Mouse (Mus musculus) lung, postnatal 0 days (tissue): Measurements from ENCODE around the gene Zfp784. TPM values are rescaled to one million over a fixed set of nuclear protein-coding genes. Genes with fewer than 3 reads are reported as not detected.
"Not testable (repeated sequence)": the region's sequence is repeated elsewhere in the genome, so short reads cannot be mapped to it uniquely, and the experiment has no call there.

Source experiments
- ATAC-seq: fragments of 200-750 bp; cut with Nextera tagmentation; 2 replicates; pipeline ENCODE4 v1.8.0; 2017; ENCODE audit warnings: moderate library complexity
- DNase-seq: peaks from one replicate; pipeline ENCODE4 v3.0.0-alpha.2; 2016; ENCODE audit warnings: low spot score
- H3K27ac ChIP-seq: fragments of 300-500 bp; sonication (generic); 2 replicates; pipeline ENCODE4 v1.5.1; 2014; ENCODE audit warnings: antibody characterized with exemption, mild to moderate bottlenecking, low read length, mixed read lengths
- H3K27me3 ChIP-seq: fragments of 300-500 bp; sonication (generic); replicated peaks from 2 replicates; pipeline ENCODE4 v1.6.1; 2014; ENCODE audit warnings: low read length, mixed read lengths; ENCODE audit not compliant: insufficient read depth
- H3K36me3 ChIP-seq: fragments of 300-500 bp; sonication (generic); 2 replicates; pipeline ENCODE4 v1.6.1; 2014; ENCODE audit warnings: low read length, mixed read lengths; ENCODE audit not compliant: insufficient read depth
- H3K4me1 ChIP-seq: fragments of 300-500 bp; sonication (generic); 2 replicates; pipeline ENCODE4 v1.6.1; 2014; ENCODE audit warnings: antibody characterized with exemption, low read depth, low read length, mixed read lengths; ENCODE audit not compliant: insufficient read depth
- H3K4me2 ChIP-seq: fragments of 300-500 bp; sonication (generic); replicated peaks from 2 replicates; pipeline ENCODE4 v1.6.1; 2014; ENCODE audit warnings: low read depth, mild to moderate bottlenecking, low read length, moderate library complexity, mixed read lengths
- H3K4me3 ChIP-seq: fragments of 300-500 bp; sonication (generic); 2 replicates; pipeline ENCODE4 v1.5.1; 2014; ENCODE audit warnings: low read depth, low read length
- H3K9ac ChIP-seq: fragments of 300-500 bp; sonication (generic); replicated peaks from 2 replicates; pipeline ENCODE4 v1.6.1; 2014; ENCODE audit warnings: low read depth, mild to moderate bottlenecking
- H3K9me3 ChIP-seq: fragments of 300-500 bp; sonication (generic); 2 replicates; pipeline ENCODE4 v1.6.1; 2016; ENCODE audit warnings: low read length, mixed read lengths
- CTCF ChIP-seq: IDR thresholded peaks from 2 replicates; pipeline ENCODE4 v1.5.1; 2016; ENCODE audit warnings: antibody characterized with exemption, mild to moderate bottlenecking
- EP300 ChIP-seq: IDR thresholded peaks from 2 replicates; pipeline ENCODE4 v1.6.1; 2016; ENCODE audit warnings: antibody characterized with exemption, mild to moderate bottlenecking, control low read depth
- WGBS: fragments of 180-500 bp; shearing (Covaris S2); extraction: QIAGEN DNeasy Blood & Tissue Kit; methylation state at CpG from one replicate; pipeline ENCODE4 v1.1.7; 2014; 5-methylcytosine and 5-hydroxymethylcytosine counted together
- polyA plus RNA-seq: library from polyadenylated mRNA; unstranded; fragments of >200 nt; fragmentation: Nextera tagmentation; extraction: Ambion mirVana; gene quantifications from 2 replicates; pipeline ENCODE4 v1.2.1, GENCODE M21; 2015

Gene Zfp784
- polyA plus RNA-seq, 1 experiment from 2014 or later, result 7.7 TPM

- ATAC-seq (peak; percentile 88), DNase-seq (peak; percentile 99)
- Histone ChIP-seq H3K4me2 (peak within 1 kb of the TSS; percentile 73), H3K4me3 (peak within 1 kb of the TSS; percentile 84), H3K27me3 (no peaks in the 10 kb centered on the region), H3K36me3 (no peaks in the 10 kb centered on the region), H3K27ac (peak within 1 kb of the TSS; percentile 98), H3K9ac (peak within 1 kb of the TSS; percentile 96), H3K4me1 (0 out of 2 replicates have a peak, but pooled peaks cover 4% of the 10 kb centered on the region), H3K9me3 (no peaks in the 10 kb centered on the region)
- TF ChIP-seq CTCF, result no peak
- TF ChIP-seq EP300, result 0 out of 2 replicates have a peak, but pooled peaks have one; percentile 9
- WGBS, result under 1% methylated on average over 40 of the region's 49 CpGs
Measured at GRCm38 (mm10) chr7:5020000-5020681, 18.1 kb downstream of the Zfp784 start, which contains the start of the genes Zfp865 and Ccdc106. TSS of gene Zfp865 (plus strand) at chr7:5020376. TSS of gene Ccdc106 (plus strand) at chr7:5020553.

- DNase-seq, ATAC-seq, H3K36me3 ChIP-seq, H3K9me3 ChIP-seq, H3K4me1 ChIP-seq, H3K9ac ChIP-seq, H3K27me3 ChIP-seq: not testable (repeated sequence)
- 31% methylated on average over 8 of the region's 8 CpGs for WGBS
- Histone ChIP-seq H3K27ac (peak overlapping the region; percentile 98), H3K4me2 (peak overlapping the region; percentile 73), H3K4me3 (peak overlapping the region; percentile 84)
Measured at GRCm38 (mm10) chr7:5019576-5019975, 18.7 kb downstream of the Zfp784 start.

- Histone ChIP-seq H3K27me3 (no peaks in the 10 kb centered on the region), H3K4me2 (no peak overlapping the region), H3K9ac (no peak overlapping the region), H3K27ac (0 out of 2 replicates have a peak overlapping the region, but pooled peaks have one; percentile 23), H3K4me1 (0 out of 2 replicates have a peak, but pooled peaks cover 4% of the 10 kb centered on the region), H3K9me3 (no peaks in the 10 kb centered on the region), H3K36me3 (no peaks in the 10 kb centered on the region), H3K4me3 (no peak overlapping the region)
- TF ChIP-seq CTCF (no peak), EP300 (no peak)
- DNase-seq, result no peak
- WGBS, result 96% methylated on average over 21 of the region's 21 CpGs
- no peak for ATAC-seq
Measured at GRCm38 (mm10) chr7:5017931-5018330, 20.3 kb downstream of the Zfp784 start.

- no peaks in the 10 kb centered on the region for H3K27me3 ChIP-seq
- H3K4me3 ChIP-seq, result no peak overlapping the region
- WGBS, result 92% methylated on average over 16 of the region's 16 CpGs
- ATAC-seq (no peak), DNase-seq (no peak)
- no peaks in the 10 kb centered on the region for H3K9me3 ChIP-seq
- H3K27ac ChIP-seq, result no peak overlapping the region
- no peaks in the 10 kb centered on the region for H3K36me3 ChIP-seq
- peak; percentile 37 for TF ChIP-seq CTCF
- no peak for TF ChIP-seq EP300
- no peak overlapping the region for H3K4me2 ChIP-seq
- H3K9ac ChIP-seq, result no peak overlapping the region
- H3K4me1 ChIP-seq, result 0 out of 2 replicates have a peak, but pooled peaks cover 4% of the 10 kb centered on the region
Measured at GRCm38 (mm10) chr7:5017352-5017751, 20.9 kb downstream of the Zfp784 start.

- H3K9me3 ChIP-seq, result no peaks in the 10 kb centered on the region
- 96% methylated on average over 2 of the region's 2 CpGs for WGBS
- H3K4me3 ChIP-seq, result no peak overlapping the region
- no peak overlapping the region for H3K27ac ChIP-seq
- no peak overlapping the region for H3K9ac ChIP-seq
- ATAC-seq (no peak), DNase-seq (no peak)
- H3K4me2 ChIP-seq, result no peak overlapping the region
- 0 out of 2 replicates have a peak, but pooled peaks cover 4% of the 10 kb centered on the region for H3K4me1 ChIP-seq
- no peaks in the 10 kb centered on the region for H3K27me3 ChIP-seq
- no peaks in the 10 kb centered on the region for H3K36me3 ChIP-seq
- TF ChIP-seq CTCF, result no peak
- TF ChIP-seq EP300, result no peak
Measured at GRCm38 (mm10) chr7:5016920-5017319, 21.3 kb downstream of the Zfp784 start.

GRCm38 (mm10) chr7:5016057-5016456, 22.2 kb downstream of the Zfp784 start:
- Histone ChIP-seq H3K36me3 (peaks cover 6% of the 10 kb centered on the region), H3K27ac (peak overlapping the region; percentile 97), H3K27me3 (no peaks in the 10 kb centered on the region), H3K4me1 (0 out of 2 replicates have a peak, but pooled peaks cover 1% of the 10 kb centered on the region), H3K4me2 (peak overlapping the region; percentile 68), H3K4me3 (peak overlapping the region; percentile 61), H3K9ac (peak overlapping the region; percentile 69), H3K9me3 (no peaks in the 10 kb centered on the region)
- no peak for TF ChIP-seq EP300
- TF ChIP-seq CTCF, result no peak
- DNase-seq (peak; percentile 63), ATAC-seq (no peak)
- 46% methylated on average over 3 of the region's 3 CpGs for WGBS
